Mouse (Mus musculus): ENCODE measurements around the gene Spib.

Spib gene

GRCm38 (mm10) chr7:44547725-44548124 is 15.9 kb upstream of the Spib start:
- no peak for DNase-seq

GRCm38 (mm10) chr7:44547041-44547440 is 15.2 kb upstream of the Spib start:
- no peak for DNase-seq

GRCm38 (mm10) chr7:44546274-44546673 is 14.4 kb upstream of the Spib start:
- DNase-seq: no peak

- DNase-seq: no peak
These were observed 11.2 kb upstream of the Spib start for GRCm38 (mm10) chr7:44543071-44543470.

GRCm38 (mm10) chr7:44542555-44542954 is 10.7 kb upstream of the Spib start:
- no peak for DNase-seq

- DNase-seq: no peak
These were observed 7.1 kb upstream of the Spib start for GRCm38 (mm10) chr7:44538756-44539624.

- no peak for DNase-seq
These were observed 5.6 kb upstream of the Spib start for GRCm38 (mm10) chr7:44537496-44537895.

GRCm38 (mm10) chr7:44537009-44537408 is 5.1 kb upstream of the Spib start:
- DNase-seq: no peak

- peak; percentile 52 for DNase-seq
These were observed 4.7 kb upstream of the Spib start for GRCm38 (mm10) chr7:44536590-44536968.

GRCm38 (mm10) chr7:44535657-44536589 is 4.1 kb upstream of the Spib start:
- no peak for DNase-seq

GRCm38 (mm10) chr7:44534656-44535441 is 3.0 kb upstream of the Spib start:
- no peak for DNase-seq

GRCm38 (mm10) chr7:44534242-44534641 is 2.4 kb upstream of the Spib start:
- no peak for DNase-seq

GRCm38 (mm10) chr7:44533746-44534045 is 1.8 kb upstream of the Spib start:
- DNase-seq: no peak

- no peak for DNase-seq
These were observed 1.3 kb upstream of the Spib start for GRCm38 (mm10) chr7:44532918-44533745.

GRCm38 (mm10) chr7:44531207-44531606 is 664 bp downstream of the Spib start:
- DNase-seq: no peak

- DNase-seq: no peak
These were observed 1.4 kb downstream of the Spib start for GRCm38 (mm10) chr7:44530507-44530906.

- no peak for DNase-seq
These were observed 2.4 kb downstream of the Spib start for GRCm38 (mm10) chr7:44529518-44529917.

- DNase-seq: peak; percentile 82
These were observed 4.1 kb downstream of the Spib start for GRCm38 (mm10) chr7:44527483-44528398.

- DNase-seq: no peak
These were observed 5.3 kb downstream of the Spib start for GRCm38 (mm10) chr7:44526414-44527154.

- peak; percentile 93 for DNase-seq
These were observed 6.6 kb downstream of the Spib start for GRCm38 (mm10) chr7:44525126-44525832.

Measured in kidney, postnatal 14 days (tissue).